Mouse (Mus musculus): ENCODE data around the gene Olfr312.

DNA sequence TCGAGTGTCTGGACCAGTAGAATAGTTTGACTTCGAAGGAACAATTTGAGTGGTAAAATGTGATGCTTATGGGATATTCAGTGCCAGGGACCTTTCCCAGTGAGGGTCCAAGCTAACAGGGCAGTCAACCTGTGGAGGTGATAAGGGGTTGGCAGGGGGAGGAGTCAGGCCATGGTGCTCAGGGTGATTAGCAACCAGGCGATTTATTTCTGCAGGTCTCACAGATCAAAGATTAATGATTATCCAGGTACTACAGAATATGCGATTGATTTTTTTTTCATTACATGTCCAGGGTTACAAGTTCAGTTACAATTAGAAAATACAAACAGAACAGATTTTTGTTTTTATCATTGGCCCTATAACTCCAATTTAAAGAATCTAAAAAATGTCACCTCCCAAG is 25.2 kb upstream of the Olfr312 start:
- TF ChIP-seq CTCF (conservative IDR thresholded peaks at IDR 0.05; ENCODE audit: insufficient read depth, insufficient read length, low read depth, low read length) (no peak), POLR2A (IDR thresholded peaks at IDR 0.05; ENCODE audit: low read depth, low read length) (no peak)

All from kidney, adult 2 months (tissue).